In the genomic region with DNA sequence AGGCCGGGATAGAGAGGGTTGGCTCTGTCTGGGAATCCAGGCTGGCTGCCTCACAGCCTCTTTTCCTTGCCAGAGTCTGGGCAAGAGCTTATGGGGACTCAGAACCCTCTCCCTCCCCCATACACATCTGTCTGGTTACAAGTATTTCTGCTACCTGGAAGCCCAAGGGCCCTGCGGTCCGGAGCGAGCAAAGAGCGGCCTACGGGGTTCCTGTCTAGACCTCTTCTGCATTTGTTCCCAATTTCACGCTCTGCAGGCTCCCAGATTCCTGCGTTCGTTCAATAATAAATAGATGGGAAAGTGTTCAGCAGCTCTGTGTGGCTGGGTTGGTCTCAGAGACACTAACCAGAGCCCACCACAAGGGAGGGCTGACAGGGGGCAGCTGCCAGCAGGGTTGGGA, we compare ENCODE assay signal across 14 mouse cellular contexts. TPM values are rescaled to one million over a fixed set of nuclear protein-coding genes. Genes with fewer than 3 reads are reported as not detected.
DNase-seq lines count a peak whose midpoint lies in the region; ATAC-seq and TF ChIP-seq lines count a peak whose summit lies in the region.
"Had no signal": no experiment of that assay in that cellular context is flagged by ENCODE, and none has a peak within 500 bp of the region (broad histone marks: within the 10 kb centered on the region; RNA-seq: fewer than 3 reads in every experiment).

No protein-coding gene starts in this region.

- 0 out of 2 replicates have a peak overlapping the region, but pooled peaks have one; percentile 1 for H3K9ac ChIP-seq in embryonic facial prominence, embryonic 13.5 days
- H3K9ac ChIP-seq: forebrain, embryonic 15.5 days; liver, embryonic 14.5 days; midbrain, embryonic 12.5 days had no signal

- no peak overlapping the region for H3K4me2 ChIP-seq in embryonic facial prominence, embryonic 13.5 days
- H3K4me2 ChIP-seq: forebrain, embryonic 15.5 days; midbrain, embryonic 12.5 days had no signal

- H3K4me3 ChIP-seq in layer of hippocampus, adult 2 months: no peak overlapping the region
- H3K4me3 ChIP-seq in bone marrow, adult 2 months (replicated peaks; ENCODE audit: control insufficient read depth, low read depth, low read length): no peak overlapping the region
- H3K4me3 ChIP-seq in embryonic facial prominence, embryonic 13.5 days: no peak overlapping the region
- H3K4me3 ChIP-seq: forebrain, embryonic 15.5 days; midbrain, embryonic 12.5 days had no signal

- H3K4me1 ChIP-seq in bone marrow, adult 2 months (ENCODE audit: control insufficient read depth, insufficient read depth, low read length): peaks cover 2% of the 10 kb centered on the region; the same call in 1 of the 2 replicates
- H3K4me1 ChIP-seq in embryonic facial prominence, embryonic 13.5 days: peaks cover 39% of the 10 kb centered on the region

- peaks cover 4% of the 10 kb centered on the region for H3K27me3 ChIP-seq in embryonic facial prominence, embryonic 13.5 days
- H3K27me3 ChIP-seq: forebrain, embryonic 15.5 days; midbrain, embryonic 12.5 days had no signal

- peak overlapping the region; percentile 6; the same call in 1 of the 2 replicates for H3K27ac ChIP-seq in layer of hippocampus, adult 2 months
- H3K27ac ChIP-seq in bone marrow, adult 2 months (ENCODE audit: control insufficient read depth, insufficient read depth, low read depth, low read length, poor library complexity): 0 out of 2 replicates have a peak overlapping the region, but pooled peaks have one; percentile 33
- peak overlapping the region; percentile 51 for H3K27ac ChIP-seq in embryonic facial prominence, embryonic 13.5 days
- H3K27ac ChIP-seq: liver, embryonic 14.5 days; midbrain, embryonic 12.5 days had no signal

- H3K36me3 ChIP-seq in embryonic facial prominence, embryonic 13.5 days: no peaks in the 10 kb centered on the region
- H3K36me3 ChIP-seq: forebrain, embryonic 15.5 days; midbrain, embryonic 12.5 days had no signal

- TF ChIP-seq CTCF in layer of hippocampus, adult 2 months (conservative IDR thresholded peaks at IDR 0.05): no peak
- no peak for TF ChIP-seq CTCF in bone marrow, adult 2 months (IDR thresholded peaks at IDR 0.05; ENCODE audit: control insufficient read depth, insufficient read depth, low read length)

- no peaks in the 10 kb centered on the region for H3K9me3 ChIP-seq in embryonic facial prominence, embryonic 13.5 days
- H3K9me3 ChIP-seq: forebrain, embryonic 15.5 days; midbrain, embryonic 12.5 days had no signal

- peak; percentile 49; the same call in 1 of the 2 replicates for ATAC-seq in embryonic facial prominence, embryonic 13.5 days (ENCODE audit: insufficient number of reproducible peaks, insufficient read depth, low FRiP score, low TSS enrichment, low read depth)
- ATAC-seq: intestine, postnatal 0 days had no signal

- no peak for DNase-seq in layer of hippocampus, adult 2 months (ENCODE audit: low spot score in 2 of 2)
- DNase-seq in layer of hippocampus, postnatal 25 days (ENCODE audit: extremely low spot score in 1 of 2, low spot score in 1 of 2): no peak
- DNase-seq in naive thymus-derived CD4-positive, alpha-beta T cell, adult 2 months (ENCODE audit: low read depth): peak; percentile 28
- no peak for DNase-seq in urinary bladder, postnatal 14 days (ENCODE audit: low spot score)
- no peak for DNase-seq in frontal cortex, postnatal 14 days (ENCODE audit: low spot score in 2 of 2)

- no peak for TF ChIP-seq POLR2A in bone marrow, adult 2 months (IDR thresholded peaks at IDR 0.05; ENCODE audit: borderline replicate concordance, control insufficient read depth, low read depth, low read length)

- 9% methylated on average over 9 of the region's 9 CpGs for WGBS in bone marrow, adult 2 months
- WGBS in embryonic facial prominence, embryonic 13.5 days: 22% methylated on average over 9 of the region's 9 CpGs

RNA-seq across cellular contexts. Expression of a gene that starts 19.7 kb away (rescaled TPM):
- total RNA-seq in layer of hippocampus, adult 2 months (2021): 100 to 1,000 TPM; 132 to 144 TPM
- 100 to 1,000 TPM; 119 to 162 TPM for total RNA-seq in layer of hippocampus, postnatal 25 days (2021)
- polyA plus RNA-seq in bone marrow, adult 2 months (2011; ENCODE audit: insufficient read depth, insufficient read length, low replicate concordance, missing spikeins): not detected in 2 replicates
- 0.24 and 0.37 TPM in 2 replicates for polyA plus RNA-seq in embryonic facial prominence, embryonic 13.5 days (2015; fragmentation: Nextera tagmentation; extraction: Ambion mirVana)
- total RNA-seq: ES-E14 had no signal

RNA-seq across cellular contexts. Expression of a gene that starts 42.5 kb away (rescaled TPM):
- total RNA-seq in layer of hippocampus, adult 2 months (2021): 1 to 10 TPM in 1 of 2 experiments, under 1 TPM in 1; 0.46 to 1.4 TPM
- under 1 TPM; 0.54 TPM for total RNA-seq in layer of hippocampus, postnatal 25 days (2021)
- polyA plus RNA-seq in bone marrow, adult 2 months (2011; ENCODE audit: insufficient read depth, insufficient read length, low replicate concordance, missing spikeins): not detected in 2 replicates
- 0.07 and 0.14 TPM in 2 replicates for polyA plus RNA-seq in embryonic facial prominence, embryonic 13.5 days (2015; fragmentation: Nextera tagmentation; extraction: Ambion mirVana)
- total RNA-seq: ES-E14 had no signal
- polyA plus RNA-seq: forebrain, embryonic 15.5 days; liver, embryonic 14.5 days had no signal

RNA-seq across cellular contexts. Expression of a gene that starts 43.4 kb away (rescaled TPM):
- total RNA-seq in layer of hippocampus, adult 2 months (2021): 10 to 100 TPM; 12.8 to 18.1 TPM
- 10 to 100 TPM; 10.9 to 12.7 TPM for total RNA-seq in layer of hippocampus, postnatal 25 days (2021)
- polyA plus RNA-seq in bone marrow, adult 2 months (2011; ENCODE audit: insufficient read depth, insufficient read length, low replicate concordance, missing spikeins): 0.85 TPM in 1 of 2 replicates, not detected in the other
- polyA plus RNA-seq in embryonic facial prominence, embryonic 13.5 days (2015; fragmentation: Nextera tagmentation; extraction: Ambion mirVana): 2.9 and 4.3 TPM in 2 replicates

RNA-seq across cellular contexts. Expression of a gene that starts 50.6 kb away (rescaled TPM):
- under 1 TPM; 0.51 to 0.71 TPM for total RNA-seq in layer of hippocampus, adult 2 months (2021)
- under 1 TPM; 0.61 to 0.71 TPM for total RNA-seq in layer of hippocampus, postnatal 25 days (2021)
- polyA plus RNA-seq in bone marrow, adult 2 months (2011; ENCODE audit: insufficient read depth, insufficient read length, low replicate concordance, missing spikeins): not detected in 2 replicates
- polyA plus RNA-seq in embryonic facial prominence, embryonic 13.5 days (2015; fragmentation: Nextera tagmentation; extraction: Ambion mirVana): 3.5 and 6.4 TPM in 2 replicates
- total RNA-seq: ES-E14; heart, adult 18-20 months had no signal
- polyA plus RNA-seq: intestine, postnatal 0 days; liver, embryonic 14.5 days; testis, adult 2 months had no signal
